Mouse (Mus musculus): ENCODE results near the gene Gm49373.
"Not testable (repeated sequence)": the region's sequence is repeated elsewhere in the genome, so short reads cannot be mapped to it uniquely, and the experiment has no call there.

Gm49373 gene

GRCm38 (mm10) chr9:21074173-21074572, 1.3 kb upstream of the Gm49373 start:
- DNase-seq (ENCODE audit: inconsistent age in 2 of 2, low spot score in 1 of 2): no peak

GRCm38 (mm10) chr9:21072641-21073040, 255 bp downstream of the Gm49373 start:
- DNase-seq (ENCODE audit: inconsistent age in 2 of 2, low spot score in 1 of 2): no peak

- DNase-seq (ENCODE audit: inconsistent age in 2 of 2, low spot score in 1 of 2): no peak
Measured at GRCm38 (mm10) chr9:21067006-21067684, 5.8 kb downstream of the Gm49373 start, which contains the start of gene Zglp1. Gene Zglp1, minus strand, starts transcription at chr9:21067093.

GRCm38 (mm10) chr9:21062928-21063327, 10.0 kb downstream of the Gm49373 start:
- no peak for DNase-seq (ENCODE audit: inconsistent age in 2 of 2, low spot score in 1 of 2)

DNA sequence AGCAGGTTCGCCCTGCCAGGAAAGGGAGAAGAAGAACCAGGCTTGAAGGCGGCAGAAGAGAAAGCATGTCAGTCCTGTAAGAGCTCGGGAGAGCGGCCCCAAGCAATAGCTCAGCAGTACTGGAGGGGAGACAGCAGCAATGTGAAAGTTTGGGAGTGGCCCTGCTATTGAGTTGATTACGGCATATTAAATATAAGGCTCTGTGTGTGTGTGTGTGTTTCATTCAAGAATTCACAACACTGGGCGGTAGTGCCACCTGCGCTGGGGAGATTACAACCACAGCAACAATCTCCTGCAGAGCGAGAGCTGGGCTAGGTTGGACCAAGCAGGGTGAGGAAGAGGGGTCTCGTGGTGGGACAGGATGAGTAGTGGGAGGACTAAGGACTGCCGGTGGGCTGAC, 21.3 kb downstream of the Gm49373 start:
- no peak for DNase-seq (ENCODE audit: inconsistent age in 2 of 2, low spot score in 1 of 2)

DNA sequence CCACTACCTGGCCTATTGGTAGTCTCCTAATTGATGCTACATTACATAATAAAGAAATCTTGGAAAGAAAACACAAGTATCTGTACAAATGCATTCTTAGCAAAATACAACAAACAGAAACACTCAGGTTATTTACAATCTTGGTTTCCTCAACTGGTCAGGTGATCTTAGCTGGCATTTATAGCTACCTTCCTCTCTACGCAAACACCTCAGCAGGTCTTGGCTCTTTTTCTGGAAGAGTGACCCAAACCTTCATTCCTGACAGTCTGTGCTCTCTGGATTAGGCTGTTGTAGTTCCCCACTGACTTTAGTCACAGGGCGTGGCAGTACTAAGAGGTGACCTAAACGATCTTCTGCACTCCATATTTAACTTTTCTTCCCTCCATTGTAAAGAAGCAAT, 27.7 kb downstream of the Gm49373 start:
- DNase-seq (ENCODE audit: inconsistent age in 2 of 2, low spot score in 1 of 2): no peak

DNA sequence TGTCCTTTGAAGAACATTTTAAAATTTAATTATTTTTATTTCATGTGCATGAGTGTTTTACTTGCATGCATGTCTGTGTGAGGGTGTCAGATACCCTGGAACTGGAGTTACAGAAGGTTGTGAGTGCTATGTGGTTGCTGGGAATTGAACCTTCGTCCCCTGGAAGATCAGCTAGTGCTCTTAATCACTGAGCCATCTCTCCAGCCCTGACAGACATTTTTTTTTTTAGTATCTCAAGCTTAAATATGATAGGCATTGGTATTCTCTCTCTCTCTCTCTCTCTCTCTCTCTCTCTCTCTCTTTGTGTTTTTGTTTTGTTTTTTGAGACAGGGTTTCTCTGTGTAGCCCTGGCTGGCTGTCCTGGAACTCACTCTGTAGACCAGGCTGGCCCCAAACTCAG, 28.1 kb downstream of the Gm49373 start:
- DNase-seq (ENCODE audit: inconsistent age in 2 of 2, low spot score in 1 of 2): not testable (repeated sequence)

DNA sequence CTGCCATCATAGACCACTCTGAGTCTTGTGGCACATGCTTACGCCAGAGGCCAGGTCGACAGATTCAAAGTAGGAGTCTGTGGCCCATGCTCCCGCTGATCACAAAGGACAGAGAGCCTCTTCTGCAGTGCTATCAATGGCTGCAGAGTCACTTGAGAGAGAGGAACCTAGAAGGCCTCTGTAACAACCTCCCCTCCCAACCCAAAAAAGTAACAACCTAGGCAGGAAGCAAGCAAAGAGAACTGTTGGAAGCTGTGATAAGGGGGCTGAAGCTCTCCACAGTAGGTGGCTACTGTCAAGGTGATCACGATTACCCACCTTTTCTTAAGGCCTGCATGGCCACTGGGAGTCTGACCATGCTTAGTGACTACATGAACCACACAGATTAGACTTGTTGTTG, 29.3 kb downstream of the Gm49373 start:
- no peak for DNase-seq (ENCODE audit: inconsistent age in 2 of 2, low spot score in 1 of 2)

DNA sequence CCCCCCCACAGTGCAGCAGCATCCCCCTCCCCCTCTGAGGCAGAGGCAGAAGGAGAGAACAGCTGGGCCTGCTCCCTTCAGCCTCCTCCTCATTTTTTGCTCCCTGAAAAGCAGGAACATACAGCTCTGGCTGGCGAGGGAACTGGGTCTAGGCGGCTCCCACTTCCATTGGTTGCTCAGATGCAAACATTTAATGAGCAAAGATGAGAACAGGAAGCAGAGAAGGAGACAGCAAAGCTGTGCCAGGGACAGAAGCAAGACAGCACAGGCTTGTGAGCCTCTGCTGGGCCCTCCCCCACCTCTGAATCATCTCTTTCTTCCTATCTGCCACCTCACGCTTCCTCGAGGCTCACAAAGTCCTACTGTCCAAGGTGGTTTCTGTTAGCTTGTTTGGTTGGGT, 31.6 kb downstream of the Gm49373 start:
- DNase-seq (ENCODE audit: inconsistent age in 2 of 2, low spot score in 1 of 2): no peak

DNA sequence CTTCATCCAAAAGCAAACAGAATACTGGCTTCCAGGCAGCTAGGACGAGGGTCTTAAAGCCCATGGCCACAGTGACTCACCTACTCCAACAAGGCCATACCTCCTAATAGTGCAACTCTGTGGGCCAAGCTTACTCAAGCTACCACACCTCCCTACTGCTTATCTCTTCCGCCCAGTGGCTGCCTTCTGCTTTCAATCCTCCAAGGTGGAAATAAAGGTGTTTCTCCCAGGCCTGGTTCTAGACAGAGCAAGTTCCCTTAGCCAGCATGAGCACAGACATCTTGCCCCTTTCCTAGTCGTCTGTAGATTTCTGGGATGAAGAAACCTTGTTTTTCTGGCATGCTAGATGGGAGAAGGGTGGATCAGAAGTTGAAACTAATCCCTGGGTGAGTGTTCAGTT, 33.1 kb downstream of the Gm49373 start:
- no peak for DNase-seq (ENCODE audit: inconsistent age in 2 of 2, low spot score in 1 of 2)

DNA sequence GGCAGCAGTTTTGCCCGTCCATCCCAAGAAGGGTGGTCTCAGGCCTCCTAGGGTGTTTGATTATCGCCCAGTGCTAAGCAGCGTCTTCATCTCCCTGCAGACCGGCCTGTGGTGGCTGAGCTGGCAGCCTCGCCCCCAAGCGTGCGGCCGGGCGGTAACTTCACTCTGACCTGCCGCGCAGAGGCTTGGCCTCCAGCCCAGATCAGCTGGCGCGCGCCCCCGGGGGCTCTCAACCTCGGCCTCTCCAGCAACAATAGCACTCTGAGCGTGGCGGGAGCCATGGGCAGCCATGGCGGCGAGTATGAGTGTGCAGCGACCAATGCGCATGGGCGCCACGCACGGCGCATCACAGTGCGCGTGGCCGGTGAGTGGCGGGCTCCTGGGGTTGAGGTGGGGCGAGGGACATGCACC, 35.4 kb downstream of the Gm49373 start:
- DNase-seq (ENCODE audit: inconsistent age in 2 of 2, low spot score in 1 of 2): no peak

- no peak for DNase-seq (ENCODE audit: inconsistent age in 2 of 2, low spot score in 1 of 2)
Measured at GRCm38 (mm10) chr9:21036666-21037065, 36.2 kb downstream of the Gm49373 start.

DNA sequence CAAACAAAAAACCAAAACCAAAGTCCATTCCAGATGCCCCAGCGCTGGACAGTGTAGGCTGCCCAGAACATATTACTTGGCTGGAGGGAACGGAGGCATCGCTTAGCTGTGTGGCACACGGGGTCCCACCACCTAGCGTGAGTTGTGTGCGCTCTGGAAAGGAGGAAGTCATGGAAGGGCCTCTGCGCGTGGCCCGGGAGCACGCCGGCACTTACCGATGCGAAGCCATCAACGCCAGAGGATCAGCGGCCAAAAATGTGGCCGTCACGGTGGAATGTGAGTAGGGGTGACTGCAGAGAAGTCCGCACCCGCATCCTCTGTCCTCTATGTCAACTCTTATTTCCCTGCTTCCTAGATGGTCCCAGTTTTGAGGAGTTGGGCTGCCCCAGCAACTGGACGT, 36.7 kb downstream of the Gm49373 start:
- DNase-seq (ENCODE audit: inconsistent age in 2 of 2, low spot score in 1 of 2): no peak

GRCm38 (mm10) chr9:21035586-21035985, 37.3 kb downstream of the Gm49373 start:
- no peak for DNase-seq (ENCODE audit: inconsistent age in 2 of 2, low spot score in 1 of 2)

- no peak for DNase-seq (ENCODE audit: inconsistent age in 2 of 2, low spot score in 1 of 2)
Measured at GRCm38 (mm10) chr9:21034481-21035085, 38.3 kb downstream of the Gm49373 start.

DNA sequence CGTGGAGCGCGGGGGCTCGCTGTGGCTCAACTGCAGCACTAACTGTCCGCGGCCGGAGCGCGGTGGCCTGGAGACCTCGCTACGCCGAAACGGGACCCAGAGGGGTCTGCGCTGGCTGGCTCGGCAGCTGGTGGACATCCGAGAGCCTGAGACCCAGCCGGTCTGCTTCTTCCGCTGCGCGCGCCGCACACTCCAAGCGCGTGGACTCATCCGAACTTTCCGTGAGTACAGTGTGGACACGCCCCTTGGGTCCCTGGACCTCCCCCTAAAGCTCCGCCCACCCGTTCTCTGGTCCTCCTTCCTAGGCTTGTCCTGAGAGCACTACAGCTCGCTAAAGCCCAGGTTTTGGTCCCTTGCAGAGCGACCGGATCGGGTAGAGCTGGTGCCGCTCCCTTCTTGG, 39.8 kb downstream of the Gm49373 start:
- peak; percentile 91 to 96 for DNase-seq (ENCODE audit: inconsistent age in 2 of 2, low spot score in 1 of 2)

- peak in 1 of 2 experiments; percentile 56 for DNase-seq (ENCODE audit: inconsistent age in 2 of 2, low spot score in 1 of 2)
Measured at GRCm38 (mm10) chr9:21032491-21032890, 40.4 kb downstream of the Gm49373 start.

DNA sequence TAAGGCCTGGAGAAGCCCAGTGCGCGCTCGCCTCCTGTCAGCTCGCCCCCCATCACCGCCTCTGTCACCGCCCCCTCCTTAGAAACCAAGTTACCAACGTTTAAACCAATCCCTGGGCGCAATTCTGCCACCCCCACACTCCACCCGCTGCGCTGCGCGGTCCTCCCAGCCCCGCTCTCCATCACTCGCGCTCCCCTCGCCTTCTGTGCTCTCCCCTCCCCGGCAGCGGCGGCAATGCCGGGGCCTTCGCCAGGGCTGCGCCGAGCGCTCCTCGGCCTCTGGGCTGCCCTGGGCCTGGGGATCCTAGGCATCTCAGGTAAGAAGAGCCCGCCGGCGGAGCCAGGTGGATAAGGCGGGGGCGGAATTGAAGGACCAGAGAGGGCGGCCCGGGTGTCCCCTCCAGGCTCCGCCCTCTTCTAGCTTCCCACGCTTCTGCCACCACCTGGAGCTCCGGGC, 41.0 kb downstream of the Gm49373 start, which contains the start of gene Icam5:
Gene Icam5 (plus strand): TSS at position 178 of the 456 bp plus-strand sequence.
- peak; percentile 49 to 77 for DNase-seq (ENCODE audit: inconsistent age in 2 of 2, low spot score in 1 of 2)

GRCm38 (mm10) chr9:21031251-21031895, 41.5 kb downstream of the Gm49373 start:
- peak; percentile 80 to 90 for DNase-seq (ENCODE audit: inconsistent age in 2 of 2, low spot score in 1 of 2)

DNA sequence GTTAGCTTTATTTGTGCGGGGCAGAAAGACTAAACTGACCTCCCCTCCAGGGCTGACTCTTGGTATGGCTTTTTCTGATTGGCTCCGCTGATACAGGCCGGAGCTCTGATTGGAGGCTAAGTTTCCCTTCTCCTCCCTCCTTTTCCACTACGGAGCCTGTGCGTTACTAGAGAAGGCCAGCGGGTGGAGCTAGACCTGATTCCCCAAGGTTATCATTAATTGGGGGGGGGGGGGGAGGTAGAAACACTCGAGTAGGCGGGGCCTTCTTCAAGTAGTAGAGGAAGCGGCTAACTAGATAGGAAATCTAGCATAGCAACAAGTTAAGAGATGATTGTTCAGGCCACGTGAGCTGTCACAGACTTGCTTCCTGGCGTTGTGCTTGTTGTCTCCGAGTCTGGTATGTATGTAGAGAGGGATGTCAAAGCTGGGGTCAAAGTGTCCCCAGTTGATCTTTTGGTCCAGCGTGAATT, 42.1 kb downstream of the Gm49373 start:
- DNase-seq (ENCODE audit: inconsistent age in 2 of 2, low spot score in 1 of 2): peak; percentile 91 to 95

- DNase-seq (ENCODE audit: inconsistent age in 2 of 2, low spot score in 1 of 2): peak; percentile 44 to 62
Measured at GRCm38 (mm10) chr9:21030055-21030600, 42.8 kb downstream of the Gm49373 start.

Data from adrenal gland, adult (tissue).